Mouse (Mus musculus): ENCODE data around the gene 2310057M21Rik.
"Not testable (repeated sequence)": the region's sequence is repeated elsewhere in the genome, so short reads cannot be mapped to it uniquely, and the experiment has no call there.

Gene 2310057M21Rik

DNA sequence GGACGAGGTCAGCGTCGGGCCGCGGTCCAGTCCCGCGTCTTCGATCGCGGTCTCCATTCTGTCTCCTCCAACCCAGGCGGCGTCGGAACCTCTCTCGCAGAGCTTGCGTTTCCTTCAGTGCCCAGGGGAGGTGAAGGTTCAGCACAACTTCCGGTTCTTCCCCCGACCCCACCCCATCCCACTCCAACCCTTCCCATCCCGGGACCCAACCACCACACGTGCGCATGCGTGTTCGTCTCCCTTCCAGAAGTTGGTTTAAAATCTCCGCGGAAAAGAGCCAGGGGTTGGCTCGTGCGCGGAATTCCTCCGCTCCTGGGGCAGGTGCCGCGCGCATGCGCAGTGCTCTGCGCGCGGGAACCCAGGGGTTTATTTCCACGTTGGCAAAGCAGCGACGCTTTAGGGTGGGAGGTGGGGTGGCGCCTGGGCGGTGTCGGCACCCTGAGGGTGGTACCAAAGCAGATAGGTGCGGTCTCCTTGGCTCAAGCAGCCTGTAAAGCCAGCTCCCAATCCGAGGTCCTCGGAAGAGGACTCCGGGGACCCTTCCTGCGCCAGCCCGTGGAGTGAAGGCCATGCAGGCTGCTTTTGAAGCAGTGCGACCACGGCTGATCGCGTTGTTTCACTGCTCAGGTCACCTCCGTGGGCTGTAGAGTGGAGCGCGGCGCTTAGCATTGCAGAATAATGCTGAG is at the start of gene 2310057M21Rik:
TSS of gene 2310057M21Rik (minus strand) at position 145 of the 686 bp plus-strand sequence.
- DNase-seq, result peak; percentile 96

DNA sequence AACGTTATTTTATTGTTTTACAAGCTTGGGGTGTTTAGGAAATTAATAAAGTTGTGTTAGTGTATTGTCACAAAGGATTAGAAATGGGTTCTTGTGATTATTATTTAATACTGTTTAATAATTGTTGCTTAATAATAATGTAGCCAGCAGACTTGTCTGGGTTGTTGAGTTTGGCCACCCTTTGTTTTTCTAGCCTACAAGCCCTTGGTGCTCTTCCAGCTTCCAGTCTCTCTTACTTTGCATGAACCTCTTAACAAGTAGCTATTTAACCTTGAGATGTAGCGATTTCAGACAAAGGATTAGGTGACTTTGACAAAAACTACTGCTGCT is 49.3 kb upstream of the 2310057M21Rik start:
- DNase-seq, result no peak

DNA sequence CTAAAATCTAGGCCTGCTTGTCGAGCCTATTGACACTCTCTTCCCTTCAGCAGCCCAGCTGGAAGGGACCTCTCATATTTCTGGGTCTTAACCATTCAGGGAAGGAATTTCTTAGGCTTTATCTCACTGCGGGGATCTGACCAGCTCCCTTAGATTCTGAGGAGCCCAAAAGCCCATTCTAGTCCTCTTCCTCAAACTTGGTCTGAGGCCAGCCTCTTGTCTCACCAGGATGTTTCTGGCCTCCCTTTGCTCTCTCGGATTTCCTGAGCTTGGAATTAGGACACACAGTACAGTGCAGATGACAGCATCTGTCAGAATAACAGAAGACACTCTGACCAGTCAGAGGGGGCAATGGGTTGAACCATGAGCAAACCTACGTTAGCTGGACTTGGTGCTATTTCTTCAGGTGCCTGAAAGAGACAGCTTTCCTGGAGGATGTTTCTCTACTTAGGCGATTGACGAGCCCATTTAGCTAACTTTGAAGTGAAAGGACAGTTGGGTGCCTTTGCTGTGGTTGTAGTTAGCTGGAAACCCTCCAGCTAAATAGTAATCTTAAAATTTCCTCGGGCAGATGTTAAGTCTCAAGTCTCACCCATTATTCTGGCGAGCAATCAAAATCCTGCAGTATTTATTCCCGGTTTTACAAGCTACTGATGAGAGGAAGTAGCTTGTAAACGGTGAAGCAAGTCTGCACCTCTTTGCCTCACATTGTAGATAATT is 48.8 kb upstream of the 2310057M21Rik start:
- DNase-seq, result no peak

DNA sequence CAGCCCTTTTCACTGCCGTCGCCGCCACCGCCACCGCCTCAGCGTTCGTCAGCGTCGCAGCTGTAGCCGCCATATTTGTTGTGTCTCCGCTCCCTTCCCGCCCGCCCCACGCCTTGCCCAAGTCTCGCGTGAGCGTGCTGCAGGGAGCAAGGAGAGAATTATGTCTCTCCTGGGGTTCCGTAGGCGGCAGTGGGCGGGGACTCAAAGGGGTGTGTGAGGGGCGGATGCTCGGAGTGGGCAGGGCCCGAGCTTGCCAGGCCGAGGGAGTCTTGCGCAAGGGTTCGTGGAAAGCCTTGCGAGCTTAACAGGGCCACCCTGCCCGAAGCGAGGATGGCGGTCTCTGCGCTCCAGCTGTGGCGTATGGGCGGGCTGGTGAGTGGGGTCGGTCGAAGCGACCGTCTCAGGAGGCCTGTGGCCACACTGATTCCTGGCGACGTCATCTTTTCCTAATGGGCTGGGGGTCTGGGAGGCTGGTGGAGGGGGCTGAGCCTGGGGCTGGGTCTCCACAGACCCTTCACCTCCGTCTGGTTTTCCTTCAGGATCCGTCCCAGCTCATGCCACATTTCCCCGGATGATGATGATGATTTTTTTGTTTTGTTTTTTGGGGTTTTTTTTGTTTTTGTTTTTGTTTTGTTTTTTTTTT is 48.0 kb upstream of the 2310057M21Rik start, which contains the start of the genes Ikzf5 and Acadsb:
TSS of gene Ikzf5 (minus strand) at position 106 of the 643 bp plus-strand sequence.
TSS of gene Acadsb (plus strand) at position 186 of the 643 bp plus-strand sequence.
- peak; percentile 96 for DNase-seq

DNA sequence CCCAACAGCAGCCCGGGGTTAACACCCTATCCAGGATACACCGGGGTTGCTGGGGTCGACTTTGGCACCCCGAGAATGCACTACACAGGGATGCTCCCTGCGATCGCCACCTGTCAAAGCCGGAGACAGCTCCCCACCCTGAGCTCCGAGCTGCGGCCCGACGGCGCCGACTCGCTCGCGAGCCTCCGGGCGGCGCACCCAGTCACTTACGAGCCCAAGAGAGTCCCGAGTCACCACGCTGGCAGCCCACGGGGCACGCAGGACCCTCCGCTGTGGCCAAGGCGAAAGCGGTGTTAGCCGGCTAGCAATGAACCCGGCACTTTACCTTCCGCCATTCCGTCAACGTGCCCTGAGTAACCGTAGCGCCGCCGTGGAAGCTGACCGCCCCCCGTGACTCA is 47.4 kb upstream of the 2310057M21Rik start:
- no peak for DNase-seq

- no peak for DNase-seq
Measured at GRCm38 (mm10) chr7:131409321-131409987, 46.9 kb upstream of the 2310057M21Rik start.

DNA sequence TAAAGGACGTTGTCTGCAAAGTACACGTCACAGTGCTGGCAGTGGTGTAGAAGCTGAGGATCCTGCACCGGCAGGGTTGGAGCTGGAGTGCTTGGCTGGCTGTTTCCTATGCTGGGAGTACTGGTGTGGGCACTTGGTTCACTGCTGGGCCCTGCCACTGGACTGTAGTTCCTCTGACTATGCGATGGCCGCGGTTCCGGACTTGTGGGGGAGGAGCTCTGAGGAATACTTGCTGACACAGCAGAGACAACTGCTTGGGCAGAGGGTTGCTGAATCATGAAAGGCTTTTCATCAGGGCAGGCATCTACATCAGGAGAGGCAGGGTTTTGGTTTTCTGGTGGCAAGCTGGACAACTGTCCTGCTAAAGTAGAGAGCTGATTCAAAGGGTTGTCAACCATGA is 29.2 kb upstream of the 2310057M21Rik start:
- not testable (repeated sequence) for DNase-seq

- DNase-seq, result no peak
Measured at GRCm38 (mm10) chr7:131371880-131372651, 9.5 kb upstream of the 2310057M21Rik start.

DNA sequence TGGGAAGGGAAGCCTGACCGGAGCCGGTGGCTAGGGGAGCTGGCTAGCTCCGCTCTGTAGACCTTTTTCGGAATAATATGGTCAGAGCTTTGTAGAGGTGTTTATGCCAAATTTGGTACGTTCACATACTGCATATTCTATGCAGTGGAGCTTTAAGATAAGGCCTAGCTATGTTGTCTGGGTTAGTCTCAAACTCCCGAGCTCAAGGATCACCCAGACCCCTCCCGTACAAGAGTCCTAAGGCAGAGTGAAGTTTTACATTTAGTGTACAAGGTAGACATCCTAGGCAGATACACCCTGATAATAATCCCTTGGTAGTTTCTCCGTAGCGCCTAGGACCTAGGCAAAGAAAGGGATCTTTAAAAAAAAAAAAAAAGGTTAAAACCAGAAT is 8.9 kb upstream of the 2310057M21Rik start:
- DNase-seq, result no peak

DNA sequence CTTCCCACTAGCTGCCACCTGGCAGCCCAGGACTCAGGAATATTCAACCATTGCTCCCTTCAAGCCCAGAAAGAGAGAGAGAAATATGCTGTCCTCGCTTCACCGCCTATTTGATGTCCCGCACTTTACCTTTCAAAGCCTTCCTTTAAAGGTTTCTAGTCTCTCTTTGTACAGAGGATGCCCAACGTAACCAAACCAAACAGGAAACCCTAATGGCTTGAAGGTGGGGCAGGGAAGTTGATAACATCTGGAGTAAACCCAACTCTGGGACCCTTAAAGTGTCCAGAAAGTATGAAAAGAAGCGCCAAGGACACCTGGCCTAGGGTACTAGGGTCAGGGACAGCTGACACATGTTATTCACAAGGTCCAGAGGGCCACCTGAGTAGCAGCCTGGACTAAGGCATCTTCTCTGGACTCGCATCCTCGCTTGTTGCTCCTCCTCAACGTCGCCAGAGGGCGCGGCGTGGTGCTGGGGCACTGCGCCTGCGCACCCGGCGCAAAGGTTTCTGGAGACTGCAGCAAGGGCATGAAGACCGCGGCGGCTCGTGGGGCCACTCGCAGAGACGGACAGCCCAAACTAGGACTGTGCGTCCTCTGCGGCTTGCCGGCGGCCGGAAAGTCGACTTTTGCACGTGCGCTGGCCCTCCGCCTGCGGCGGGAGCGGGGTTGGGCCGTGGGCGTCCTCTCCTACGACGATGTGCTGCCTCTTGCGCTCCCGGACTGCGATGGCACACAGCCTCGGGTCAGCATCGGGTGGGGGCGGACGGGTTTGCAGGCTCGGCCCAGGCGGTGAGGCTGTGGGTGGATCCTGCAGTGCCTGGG is 8.3 kb upstream of the 2310057M21Rik start, which contains the start of gene Pstk:
TSS of gene Pstk (plus strand) at position 494 of the 822 bp plus-strand sequence.
- peak; percentile 84 for DNase-seq

- DNase-seq, result no peak
Measured at GRCm38 (mm10) chr7:131364131-131364530, 1.6 kb upstream of the 2310057M21Rik start.

GRCm38 (mm10) chr7:131362269-131362614 is 317 bp downstream of the 2310057M21Rik start:
- no peak for DNase-seq

DNA sequence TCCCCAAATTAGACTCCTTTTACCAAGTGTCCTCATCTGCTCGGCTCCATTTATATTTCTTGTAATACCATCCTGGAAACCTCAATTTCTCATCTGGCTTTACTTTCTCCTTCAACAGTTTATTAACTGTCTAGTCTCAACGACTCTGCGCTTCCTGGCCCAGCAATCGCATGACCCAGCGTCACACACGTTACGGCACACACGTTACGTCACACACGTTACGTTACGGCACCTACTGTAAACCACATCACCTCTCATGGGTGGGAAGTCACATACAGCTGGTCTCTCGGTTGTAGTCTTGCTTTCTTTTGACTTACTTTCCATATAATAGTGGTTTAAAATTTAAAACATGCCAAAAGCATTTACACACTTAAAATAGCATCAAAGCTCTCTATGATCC is 6.5 kb downstream of the 2310057M21Rik start:
- no peak for DNase-seq

GRCm38 (mm10) chr7:131345856-131346541 is 16.6 kb downstream of the 2310057M21Rik start:
- DNase-seq, result no peak

DNA sequence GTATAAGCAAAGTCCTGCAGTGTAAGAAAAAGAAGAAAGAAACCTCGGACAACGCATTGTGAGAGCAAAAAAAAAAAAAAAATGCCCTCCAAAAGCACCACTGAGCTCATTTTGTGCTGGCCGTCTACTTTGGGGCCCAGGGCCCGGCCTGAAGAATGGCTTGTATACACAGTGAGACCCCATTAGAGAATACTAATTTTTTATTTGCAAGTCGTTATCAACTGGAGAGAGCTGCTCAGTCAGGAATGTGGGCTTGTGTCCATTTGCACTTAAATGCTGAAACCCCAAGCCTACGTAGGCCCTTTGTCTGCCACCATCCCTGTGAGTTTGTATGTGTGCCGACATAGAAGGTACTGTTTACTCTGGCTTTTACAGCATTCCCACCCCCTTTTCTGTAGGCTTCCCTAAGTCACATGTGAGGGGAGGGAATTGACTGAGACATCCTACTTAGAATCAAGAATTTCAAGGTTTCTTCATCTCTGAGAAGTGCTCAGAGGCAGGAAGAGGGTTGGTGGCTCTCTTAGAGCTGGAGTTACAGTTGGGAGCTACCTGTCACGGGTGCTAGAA is 25.0 kb downstream of the 2310057M21Rik start:
- no peak for DNase-seq

DNA sequence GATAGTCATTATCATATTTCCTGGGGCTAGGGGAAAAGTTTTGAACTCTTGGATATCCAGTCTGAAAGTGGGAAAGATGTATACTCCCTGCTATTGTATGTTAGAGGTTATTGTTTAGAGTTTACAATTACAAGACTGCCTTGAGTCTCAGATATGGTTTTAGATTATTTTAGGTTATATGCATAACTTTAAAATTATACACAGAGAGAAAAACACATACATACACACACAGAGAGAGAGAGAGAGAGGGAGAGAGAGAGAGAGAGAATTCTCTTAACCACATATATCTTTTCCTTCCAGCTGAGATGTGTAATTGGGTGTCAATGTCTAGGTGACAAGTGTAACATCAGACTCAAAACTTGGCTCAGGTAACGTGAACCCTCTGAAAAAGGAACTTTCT is 29.0 kb downstream of the 2310057M21Rik start, which contains the start of gene Fam24a:
TSS of gene Fam24a (plus strand) at position 301 of the 400 bp plus-strand sequence.
- no peak for DNase-seq

GRCm38 (mm10) chr7:131331688-131332087 is 30.9 kb downstream of the 2310057M21Rik start:
- DNase-seq, result no peak

- no peak for DNase-seq
Measured at GRCm38 (mm10) chr7:131329416-131329815, 33.1 kb downstream of the 2310057M21Rik start, which contains the start of gene Fam24b. Gene Fam24b (minus strand): TSS chr7:131329516.

DNA sequence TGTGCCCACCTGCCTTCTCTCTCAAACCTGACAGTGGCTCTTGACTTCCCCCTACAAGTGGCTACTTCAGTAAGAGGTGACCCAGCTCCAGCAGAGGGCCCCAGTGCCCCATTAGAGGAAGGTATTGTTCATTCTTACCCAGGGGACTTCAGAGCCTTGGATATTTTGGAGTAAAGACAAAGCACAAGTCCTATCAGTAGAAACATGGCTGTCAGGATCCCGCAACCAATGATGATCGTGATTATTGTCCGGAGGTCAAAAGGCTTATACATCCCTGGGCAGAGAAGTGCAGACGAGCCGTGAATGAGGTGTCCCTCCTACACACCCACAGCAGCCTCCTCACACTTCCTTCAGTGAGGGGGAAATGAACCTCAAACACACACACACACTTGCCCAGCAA is 35.5 kb downstream of the 2310057M21Rik start:
- no peak for DNase-seq

- DNase-seq, result no peak
Measured at GRCm38 (mm10) chr7:131322192-131322591, 40.4 kb downstream of the 2310057M21Rik start, which contains the start of gene Cuzd1. Gene Cuzd1 (minus strand): TSS chr7:131322292.

All from right cerebral cortex, postnatal 4 days (tissue).